Mouse (Mus musculus): ENCODE measurements around the gene Tkfc.

DNA sequence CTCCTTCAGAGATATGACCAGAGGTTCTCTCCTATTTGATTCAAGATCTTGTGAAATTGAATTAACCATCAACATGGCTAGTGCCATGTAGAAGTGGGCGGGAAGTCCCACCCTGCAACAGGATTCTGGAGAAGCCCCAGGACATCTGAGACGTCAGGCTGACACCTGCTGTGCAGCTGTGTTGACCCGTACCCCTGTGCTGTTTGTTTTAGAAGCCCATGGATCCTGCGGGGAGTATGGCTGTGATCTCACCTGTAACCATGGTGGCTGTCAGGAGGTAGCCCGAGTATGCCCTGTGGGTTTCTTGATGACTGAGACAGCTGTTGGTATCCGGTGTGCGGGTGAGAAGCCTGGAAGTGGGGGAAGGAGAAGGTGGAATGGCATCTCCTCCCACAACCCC is 32.4 kb upstream of the Tkfc start:
- TF ChIP-seq EP300 (IDR thresholded peaks at IDR 0.05; ENCODE audit: insufficient read depth, low read depth, low read length) (no peak), POLR2A (IDR thresholded peaks at IDR 0.05; ENCODE audit: insufficient read depth, low read length) (no peak)
